Mouse (Mus musculus): ENCODE measurements around the gene Scrg1. TPM values are rescaled to one million over a fixed set of nuclear protein-coding genes. Genes with fewer than 3 reads are reported as not detected.

Gene Scrg1
- polyA plus RNA-seq, 1 experiment = 79.5 TPM

GRCm38 (mm10) chr8:57457942-57458341 lies 2.2 kb downstream of the Scrg1 start:
- TF ChIP-seq POLR2A (IDR thresholded peaks at IDR 0.05; ENCODE audit: borderline replicate concordance, insufficient read depth, low read length) (no peak), CTCF (IDR thresholded peaks at IDR 0.05; ENCODE audit: borderline replicate concordance, insufficient read depth, low read depth, low read length) (no peak)
- no peak for DNase-seq
- Histone ChIP-seq H3K4me3 (replicated peaks; ENCODE audit: insufficient read depth, low read depth, low read length) (no peak overlapping the region), H3K27me3 (ENCODE audit: control insufficient read depth, insufficient read depth, low read length) (no peaks in the 10 kb centered on the region), H3K4me1 (ENCODE audit: control insufficient read depth, insufficient read depth, low read length) (no peaks in the 10 kb centered on the region), H3K27ac (ENCODE audit: insufficient read depth, low read length) (no peak overlapping the region)
- 85% methylated on average over 3 of the region's 3 CpGs for WGBS

DNA sequence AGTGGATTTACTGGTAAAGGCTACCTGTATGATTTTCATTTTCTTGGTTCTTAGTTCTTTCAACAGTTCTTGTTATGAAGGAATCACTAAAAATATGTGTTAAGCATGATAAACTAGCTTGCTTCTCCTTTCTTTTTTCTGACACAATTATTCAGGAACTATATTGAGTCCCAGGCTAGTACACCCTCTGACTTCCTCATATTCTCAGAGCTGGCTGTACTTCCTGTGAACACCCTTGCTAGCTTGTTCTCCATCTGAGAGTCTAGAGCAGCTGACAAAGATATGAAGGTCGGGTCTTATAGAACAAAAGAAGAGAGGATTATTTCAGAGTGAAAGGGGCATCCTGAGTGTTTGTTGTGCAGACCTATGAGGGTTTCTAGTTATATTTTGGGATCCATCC lies 7.1 kb downstream of the Scrg1 start:
- Histone ChIP-seq H3K4me1 (ENCODE audit: control insufficient read depth, insufficient read depth, low read length) (no peaks in the 10 kb centered on the region), H3K27me3 (ENCODE audit: control insufficient read depth, insufficient read depth, low read length) (no peaks in the 10 kb centered on the region), H3K27ac (ENCODE audit: insufficient read depth, low read length) (no peak overlapping the region), H3K4me3 (replicated peaks; ENCODE audit: insufficient read depth, low read depth, low read length) (no peak overlapping the region)
- TF ChIP-seq POLR2A (IDR thresholded peaks at IDR 0.05; ENCODE audit: borderline replicate concordance, insufficient read depth, low read length) = no peak
- TF ChIP-seq CTCF (IDR thresholded peaks at IDR 0.05; ENCODE audit: borderline replicate concordance, insufficient read depth, low read depth, low read length) = no peak
- 61% methylated on average over 1 of the region's 1 CpGs for WGBS
- no peak for DNase-seq

DNA sequence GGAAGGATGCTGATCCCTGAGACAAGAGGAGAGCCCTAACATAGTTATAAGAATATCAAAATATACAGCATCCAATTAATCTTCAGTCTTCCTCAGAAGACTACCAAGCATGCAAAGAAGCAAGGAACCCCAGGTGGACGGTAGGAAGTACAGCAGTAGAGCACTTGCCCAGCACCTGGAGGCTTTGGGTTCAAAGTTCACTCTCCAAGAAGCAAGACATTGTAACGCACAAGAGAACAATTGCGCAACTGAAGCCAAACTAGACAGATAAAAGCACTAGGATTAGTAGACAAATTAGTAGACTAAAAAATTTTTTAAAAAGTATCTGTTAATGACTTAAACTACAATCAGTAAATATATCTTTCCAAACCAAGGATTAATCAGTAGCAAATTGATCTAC lies 8.0 kb downstream of the Scrg1 start:
- WGBS = 88% methylated on average over 3 of the region's 3 CpGs
- TF ChIP-seq POLR2A (IDR thresholded peaks at IDR 0.05; ENCODE audit: borderline replicate concordance, insufficient read depth, low read length) = no peak
- no peak for TF ChIP-seq CTCF (IDR thresholded peaks at IDR 0.05; ENCODE audit: borderline replicate concordance, insufficient read depth, low read depth, low read length)
- Histone ChIP-seq H3K4me3 (replicated peaks; ENCODE audit: insufficient read depth, low read depth, low read length) (no peak overlapping the region), H3K27me3 (ENCODE audit: control insufficient read depth, insufficient read depth, low read length) (no peaks in the 10 kb centered on the region), H3K4me1 (ENCODE audit: control insufficient read depth, insufficient read depth, low read length) (no peaks in the 10 kb centered on the region), H3K27ac (ENCODE audit: insufficient read depth, low read length) (no peak overlapping the region)
- DNase-seq = no peak

DNA sequence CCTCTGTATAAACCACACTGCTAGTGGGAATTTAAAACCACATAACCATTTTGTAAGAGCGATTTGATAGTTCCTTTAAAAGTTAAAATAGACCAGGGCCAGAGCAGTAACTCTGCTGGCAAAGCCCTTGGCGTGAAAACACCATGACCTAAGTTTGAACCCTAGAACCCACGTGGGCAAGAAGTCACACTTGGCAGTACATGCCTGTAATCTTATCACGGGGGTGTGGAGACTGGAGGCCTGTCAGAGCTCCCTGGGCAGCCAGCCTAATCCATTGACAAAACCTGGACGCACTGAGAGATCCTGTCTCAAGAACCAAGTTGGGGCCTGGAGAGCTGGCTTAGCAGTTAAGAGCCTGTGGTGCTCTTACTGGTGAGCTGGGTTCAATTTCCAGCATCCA lies 12.9 kb downstream of the Scrg1 start:
- WGBS = 24% methylated on average over 5 of the region's 5 CpGs
- no peak overlapping the region for H3K4me3 ChIP-seq (replicated peaks; ENCODE audit: insufficient read depth, low read depth, low read length)
- DNase-seq = peak in 1 of 2 experiments; percentile 22
- H3K27me3 ChIP-seq (ENCODE audit: control insufficient read depth, insufficient read depth, low read length) = no peaks in the 10 kb centered on the region
- H3K4me1 ChIP-seq (ENCODE audit: control insufficient read depth, insufficient read depth, low read length) = no peaks in the 10 kb centered on the region
- TF ChIP-seq POLR2A (IDR thresholded peaks at IDR 0.05; ENCODE audit: borderline replicate concordance, insufficient read depth, low read length) = no peak
- TF ChIP-seq CTCF (IDR thresholded peaks at IDR 0.05; ENCODE audit: borderline replicate concordance, insufficient read depth, low read depth, low read length) = no peak
- H3K27ac ChIP-seq (ENCODE audit: insufficient read depth, low read length) = no peak overlapping the region

DNA sequence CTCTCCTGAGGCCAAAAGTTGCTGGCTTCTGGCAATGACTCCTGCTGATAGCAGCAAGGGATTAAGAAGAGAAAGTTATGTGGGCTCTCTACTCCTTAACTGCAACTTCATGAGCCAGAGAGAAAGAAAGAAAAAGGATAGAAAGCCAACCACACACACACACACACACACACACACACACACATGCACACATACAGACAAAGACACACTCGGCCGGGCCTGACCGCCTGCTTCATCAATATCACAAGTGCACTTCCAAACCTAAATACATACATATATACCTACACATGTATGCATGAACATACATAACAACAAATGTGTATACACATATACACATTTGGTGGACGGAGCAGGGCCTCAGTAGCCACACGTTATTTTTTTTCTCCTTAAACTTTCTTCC lies 15.1 kb downstream of the Scrg1 start:
- H3K4me3 ChIP-seq (replicated peaks; ENCODE audit: insufficient read depth, low read depth, low read length) = no peak overlapping the region
- no peaks in the 10 kb centered on the region for H3K4me1 ChIP-seq (ENCODE audit: control insufficient read depth, insufficient read depth, low read length)
- H3K27me3 ChIP-seq (ENCODE audit: control insufficient read depth, insufficient read depth, low read length) = no peaks in the 10 kb centered on the region
- no peak for DNase-seq
- TF ChIP-seq CTCF (IDR thresholded peaks at IDR 0.05; ENCODE audit: borderline replicate concordance, insufficient read depth, low read depth, low read length) (no peak), POLR2A (IDR thresholded peaks at IDR 0.05; ENCODE audit: borderline replicate concordance, insufficient read depth, low read length) (no peak)
- H3K27ac ChIP-seq (ENCODE audit: insufficient read depth, low read length) = no peak overlapping the region
- 93% methylated on average over 5 of the region's 5 CpGs for WGBS

DNA sequence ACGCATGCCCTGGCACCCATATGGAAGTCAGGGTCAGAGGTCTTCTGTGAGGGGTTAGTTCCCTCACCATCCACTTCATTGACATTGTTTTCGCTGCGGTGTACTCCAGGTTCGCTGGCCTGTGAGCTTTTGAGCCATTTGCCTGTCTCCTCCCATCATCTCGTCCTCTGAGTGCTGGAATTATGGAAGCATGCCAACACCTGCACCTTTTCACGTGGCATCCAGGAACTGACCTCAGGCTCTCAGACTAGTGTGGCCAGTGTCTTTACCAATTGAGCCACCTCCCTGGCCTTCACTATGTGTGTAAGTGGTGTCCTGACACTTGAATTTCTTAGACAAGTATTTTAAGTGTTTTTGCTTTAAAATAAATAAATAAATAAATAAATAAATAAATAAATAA lies 18.0 kb downstream of the Scrg1 start:
- no peak for TF ChIP-seq POLR2A (IDR thresholded peaks at IDR 0.05; ENCODE audit: borderline replicate concordance, insufficient read depth, low read length)
- no peak for TF ChIP-seq CTCF (IDR thresholded peaks at IDR 0.05; ENCODE audit: borderline replicate concordance, insufficient read depth, low read depth, low read length)
- WGBS = 64% methylated on average over 6 of the region's 6 CpGs

DNA sequence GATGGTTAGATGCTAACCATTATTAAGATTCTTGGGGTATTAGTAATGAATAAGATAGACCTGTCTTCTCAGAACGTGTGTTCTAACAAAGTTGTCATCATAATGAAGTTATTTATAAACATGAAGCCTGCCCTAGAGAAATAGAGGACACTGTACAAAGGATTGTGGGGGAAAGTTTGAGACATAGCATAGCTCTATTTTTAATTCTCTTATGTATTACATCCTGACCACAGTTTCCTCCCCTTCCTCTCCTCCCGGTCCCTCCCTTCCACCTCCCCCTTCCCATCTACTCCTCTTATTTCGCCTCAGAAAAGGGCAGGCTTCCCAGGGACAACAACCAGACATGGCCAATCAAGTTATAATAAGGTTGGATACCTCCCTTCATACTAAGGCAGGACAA lies 22.7 kb downstream of the Scrg1 start:
- no peak for DNase-seq
- 74% methylated on average over 3 of the region's 3 CpGs for WGBS
- Histone ChIP-seq H3K4me1 (ENCODE audit: control insufficient read depth, insufficient read depth, low read length) (no peaks in the 10 kb centered on the region), H3K27ac (ENCODE audit: insufficient read depth, low read length) (no peak overlapping the region), H3K27me3 (ENCODE audit: control insufficient read depth, insufficient read depth, low read length) (no peaks in the 10 kb centered on the region), H3K4me3 (replicated peaks; ENCODE audit: insufficient read depth, low read depth, low read length) (no peak overlapping the region)
- TF ChIP-seq POLR2A (IDR thresholded peaks at IDR 0.05; ENCODE audit: borderline replicate concordance, insufficient read depth, low read length) = no peak
- TF ChIP-seq CTCF (IDR thresholded peaks at IDR 0.05; ENCODE audit: borderline replicate concordance, insufficient read depth, low read depth, low read length) = no peak

More for the DNA sequence above, 18.0 kb downstream of the Scrg1 start:
- no peaks in the 10 kb centered on the region for H3K27me3 ChIP-seq (ENCODE audit: control insufficient read depth, insufficient read depth, low read length)
- H3K4me1 ChIP-seq (ENCODE audit: control insufficient read depth, insufficient read depth, low read length) = no peaks in the 10 kb centered on the region
- no peak for DNase-seq
- H3K27ac ChIP-seq (ENCODE audit: insufficient read depth, low read length) = no peak overlapping the region
- no peak overlapping the region for H3K4me3 ChIP-seq (replicated peaks; ENCODE audit: insufficient read depth, low read depth, low read length)

DNA sequence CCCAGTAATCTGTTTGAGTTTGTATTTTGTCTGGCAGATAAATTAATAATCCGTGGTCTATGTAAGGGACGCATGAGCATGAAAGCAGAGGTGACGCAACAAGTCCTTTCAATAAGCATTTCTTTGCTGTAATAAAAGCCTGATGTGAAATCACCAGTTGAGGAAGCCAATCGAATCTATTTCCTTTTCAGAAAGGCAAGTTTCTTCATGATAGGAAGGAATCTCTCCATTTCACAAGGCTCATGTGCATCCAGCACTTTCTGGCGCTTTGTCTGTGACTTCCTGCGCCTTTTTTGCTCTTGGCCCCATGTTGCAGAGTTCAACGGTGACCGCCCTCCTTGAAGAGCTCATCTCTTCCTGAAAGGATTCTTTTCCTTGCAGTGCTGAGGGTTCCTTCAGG lies 24.0 kb downstream of the Scrg1 start:
- Histone ChIP-seq H3K27me3 (ENCODE audit: control insufficient read depth, insufficient read depth, low read length) (no peaks in the 10 kb centered on the region), H3K27ac (ENCODE audit: insufficient read depth, low read length) (no peak overlapping the region), H3K4me3 (replicated peaks; ENCODE audit: insufficient read depth, low read depth, low read length) (no peak overlapping the region), H3K4me1 (ENCODE audit: control insufficient read depth, insufficient read depth, low read length) (no peaks in the 10 kb centered on the region; the same call in 1 of the 2 replicates)
- no peak for TF ChIP-seq CTCF (IDR thresholded peaks at IDR 0.05; ENCODE audit: borderline replicate concordance, insufficient read depth, low read depth, low read length)
- no peak for TF ChIP-seq POLR2A (IDR thresholded peaks at IDR 0.05; ENCODE audit: borderline replicate concordance, insufficient read depth, low read length)
- DNase-seq = no peak
- WGBS = 96% methylated on average over 8 of the region's 8 CpGs
